Mouse (Mus musculus) embryonic facial prominence, embryonic 14.5 days (tissue): ENCODE data around the gene Ltbr. TPM values are rescaled to one million over a fixed set of nuclear protein-coding genes. Genes with fewer than 3 reads are reported as not detected.

Experiments
- ATAC-seq: fragments of 200-750 bp; cut with Nextera tagmentation; 2 replicates; pipeline ENCODE4 v1.8.0; 2017; ENCODE audit warnings: low read depth, moderate number of reproducible peaks, moderate TSS enrichment
- DNase-seq: peaks from one replicate; pipeline ENCODE4 v3.0.0-alpha.2; 2015; ENCODE audit warnings: low spot score
- H3K27ac ChIP-seq: fragments of 300-500 bp; sonication (generic); replicated peaks from 2 replicates; pipeline ENCODE4 v1.5.1; 2014; ENCODE audit warnings: low read depth, mild to moderate bottlenecking, low read length, moderate library complexity
- H3K27me3 ChIP-seq: fragments of 300-500 bp; sonication (generic); replicated peaks from 2 replicates; pipeline ENCODE4 v1.6.1; 2014; ENCODE audit warnings: low read length; ENCODE audit not compliant: control insufficient read depth, insufficient read depth
- H3K36me3 ChIP-seq: fragments of 300-500 bp; sonication (generic); 2 replicates; pipeline ENCODE4 v1.6.1; 2014; ENCODE audit warnings: low read length, mixed read lengths; ENCODE audit not compliant: control insufficient read depth, insufficient read depth
- H3K4me1 ChIP-seq: fragments of 300-500 bp; sonication (generic); 2 replicates; pipeline ENCODE4 v1.6.1; 2014; ENCODE audit warnings: antibody characterized with exemption, low read length; ENCODE audit not compliant: control insufficient read depth, insufficient read depth
- H3K4me2 ChIP-seq: fragments of 300-500 bp; sonication (generic); 2 replicates; pipeline ENCODE4 v1.6.1; 2014; ENCODE audit warnings: low read depth, mild to moderate bottlenecking, low read length, moderate library complexity, mixed read lengths
- H3K4me3 ChIP-seq: fragments of 300-500 bp; sonication (generic); 2 replicates; pipeline ENCODE4 v1.5.1; 2014; ENCODE audit warnings: low read depth, mild to moderate bottlenecking, low read length
- H3K9ac ChIP-seq: fragments of 300-500 bp; sonication (generic); 2 replicates; pipeline ENCODE4 v1.6.1; 2014; ENCODE audit warnings: low read depth, mild to moderate bottlenecking, low read length, moderate library complexity, mixed read lengths
- H3K9me3 ChIP-seq: fragments of 300-500 bp; sonication (generic); 2 replicates; pipeline ENCODE4 v1.6.1; 2016; ENCODE audit warnings: low read length; ENCODE audit not compliant: control insufficient read depth
- WGBS: fragments of 180-500 bp; shearing (Covaris S2); extraction: QIAGEN DNeasy Blood & Tissue Kit; methylation state at CpG from one replicate; pipeline ENCODE4 v1.1.7; 2014; 5-methylcytosine and 5-hydroxymethylcytosine counted together
- polyA plus RNA-seq: library from polyadenylated mRNA; unstranded; fragments of >200 nt; fragmentation: Nextera tagmentation; extraction: Ambion mirVana; gene quantifications from 2 replicates; pipeline ENCODE4 v1.2.1, GENCODE M21; 2014

Ltbr gene
- polyA plus RNA-seq, 1 experiment from 2014 or later, result 49.0 TPM

- Histone ChIP-seq H3K9ac (no peak overlapping the region), H3K36me3 (no peaks in the 10 kb centered on the region), H3K27me3 (no peaks in the 10 kb centered on the region), H3K27ac (no peak overlapping the region), H3K4me1 (no peaks in the 10 kb centered on the region), H3K4me3 (no peak overlapping the region), H3K9me3 (no peaks in the 10 kb centered on the region; the same call in 1 of the 2 replicates), H3K4me2 (no peak overlapping the region)
- ATAC-seq (no peak), DNase-seq (no peak)
- 79% methylated on average over 13 of the region's 13 CpGs for WGBS
Measured at GRCm38 (mm10) chr6:125266091-125266490, 47.6 kb downstream of the Ltbr start.

GRCm38 (mm10) chr6:125265239-125265638, 48.4 kb downstream of the Ltbr start:
- WGBS, result 49% methylated on average over 10 of the region's 10 CpGs
- H3K27ac ChIP-seq, result no peak overlapping the region
- H3K4me2 ChIP-seq, result no peak overlapping the region
- no peaks in the 10 kb centered on the region for H3K36me3 ChIP-seq
- H3K27me3 ChIP-seq, result no peaks in the 10 kb centered on the region
- DNase-seq, result no peak
- ATAC-seq, result no peak
- H3K9me3 ChIP-seq, result no peaks in the 10 kb centered on the region; the same call in 1 of the 2 replicates
- no peaks in the 10 kb centered on the region for H3K4me1 ChIP-seq
- H3K4me3 ChIP-seq, result no peak overlapping the region
- 0 out of 2 replicates have a peak overlapping the region, but pooled peaks have one; percentile 5 for H3K9ac ChIP-seq

- no peak overlapping the region for H3K9ac ChIP-seq
- H3K9me3 ChIP-seq, result no peaks in the 10 kb centered on the region; the same call in 1 of the 2 replicates
- WGBS, result 87% methylated on average over 9 of the region's 9 CpGs
- ATAC-seq, result no peak
- H3K4me2 ChIP-seq, result no peak overlapping the region
- no peaks in the 10 kb centered on the region for H3K36me3 ChIP-seq
- H3K27ac ChIP-seq, result no peak overlapping the region
- no peaks in the 10 kb centered on the region for H3K27me3 ChIP-seq
- DNase-seq, result no peak
- H3K4me1 ChIP-seq, result no peaks in the 10 kb centered on the region
- H3K4me3 ChIP-seq, result no peak overlapping the region
Measured at GRCm38 (mm10) chr6:125264219-125264618, 49.5 kb downstream of the Ltbr start.

GRCm38 (mm10) chr6:125260006-125260555, 53.6 kb downstream of the Ltbr start:
- DNase-seq (no peak), ATAC-seq (no peak)
- no peak overlapping the region for H3K9ac ChIP-seq
- H3K9me3 ChIP-seq, result no peaks in the 10 kb centered on the region; the same call in 1 of the 2 replicates
- H3K4me1 ChIP-seq, result no peaks in the 10 kb centered on the region
- no peaks in the 10 kb centered on the region for H3K36me3 ChIP-seq
- H3K27ac ChIP-seq, result no peak overlapping the region
- WGBS, result 83% methylated on average over 10 of the region's 10 CpGs
- no peak overlapping the region for H3K4me2 ChIP-seq
- no peak overlapping the region for H3K4me3 ChIP-seq
- no peaks in the 10 kb centered on the region for H3K27me3 ChIP-seq

Other genes with a start within 250 kb of the Ltbr start
- gene Lpar5, start 246.0 kb downstream of the Ltbr start, polyA plus RNA-seq, result 1.1 and 1.4 TPM in 2 replicates
- gene Chd4, start 217.9 kb downstream of the Ltbr start, polyA plus RNA-seq, result 70.1 and 73.5 TPM in 2 replicates
- 56.4 and 60.4 TPM in 2 replicates for gene Nop2, start 182.0 kb downstream of the Ltbr start, polyA plus RNA-seq
- 37.9 and 43.7 TPM in 2 replicates for gene Iffo1, start 168.6 kb downstream of the Ltbr start, polyA plus RNA-seq
- gene Gapdh, start 147.4 kb downstream of the Ltbr start, polyA plus RNA-seq, result 1,831 and 1,850 TPM in 2 replicates
- 76.7 and 90.8 TPM in 2 replicates for gene Ncapd2, start 122.2 kb downstream of the Ltbr start, polyA plus RNA-seq
- gene Mrpl51, start 122.1 kb downstream of the Ltbr start, polyA plus RNA-seq, result 198 and 205 TPM in 2 replicates
- 2.4 and 2.7 TPM in 2 replicates for gene Vamp1, start 98.3 kb downstream of the Ltbr start, polyA plus RNA-seq
- 3.4 and 3.6 TPM in 2 replicates for gene Tapbpl, start 82.0 kb downstream of the Ltbr start, polyA plus RNA-seq
- gene Cd27, start 76.9 kb downstream of the Ltbr start, polyA plus RNA-seq, result 1.1 and 2.9 TPM in 2 replicates
- 0.22 and 0.45 TPM in 2 replicates for gene Tuba3a, start 27.8 kb downstream of the Ltbr start, polyA plus RNA-seq
- gene Scnn1a, start 6.8 kb upstream of the Ltbr start, polyA plus RNA-seq, result 1.5 and 3.2 TPM in 2 replicates
- 81.8 and 82.6 TPM in 2 replicates for gene Tnfrsf1a, start 35.5 kb upstream of the Ltbr start, polyA plus RNA-seq
- gene Plekhg6, start 66.9 kb upstream of the Ltbr start, polyA plus RNA-seq, result 1.0 and 1.4 TPM in 2 replicates
- 241 and 245 TPM in 2 replicates for gene Cd9, start 180.9 kb upstream of the Ltbr start, polyA plus RNA-seq
- gene Vwf, start 232.9 kb upstream of the Ltbr start, polyA plus RNA-seq, result 13.4 and 16.0 TPM in 2 replicates